Mouse (Mus musculus): ENCODE results near the gene Gm28230. TPM values are rescaled to one million over a fixed set of nuclear protein-coding genes. Genes with fewer than 3 reads are reported as not detected.

Gm28230 gene
- polyA plus RNA-seq, 1 experiment from 2014 or later = 0.70 TPM

DNA sequence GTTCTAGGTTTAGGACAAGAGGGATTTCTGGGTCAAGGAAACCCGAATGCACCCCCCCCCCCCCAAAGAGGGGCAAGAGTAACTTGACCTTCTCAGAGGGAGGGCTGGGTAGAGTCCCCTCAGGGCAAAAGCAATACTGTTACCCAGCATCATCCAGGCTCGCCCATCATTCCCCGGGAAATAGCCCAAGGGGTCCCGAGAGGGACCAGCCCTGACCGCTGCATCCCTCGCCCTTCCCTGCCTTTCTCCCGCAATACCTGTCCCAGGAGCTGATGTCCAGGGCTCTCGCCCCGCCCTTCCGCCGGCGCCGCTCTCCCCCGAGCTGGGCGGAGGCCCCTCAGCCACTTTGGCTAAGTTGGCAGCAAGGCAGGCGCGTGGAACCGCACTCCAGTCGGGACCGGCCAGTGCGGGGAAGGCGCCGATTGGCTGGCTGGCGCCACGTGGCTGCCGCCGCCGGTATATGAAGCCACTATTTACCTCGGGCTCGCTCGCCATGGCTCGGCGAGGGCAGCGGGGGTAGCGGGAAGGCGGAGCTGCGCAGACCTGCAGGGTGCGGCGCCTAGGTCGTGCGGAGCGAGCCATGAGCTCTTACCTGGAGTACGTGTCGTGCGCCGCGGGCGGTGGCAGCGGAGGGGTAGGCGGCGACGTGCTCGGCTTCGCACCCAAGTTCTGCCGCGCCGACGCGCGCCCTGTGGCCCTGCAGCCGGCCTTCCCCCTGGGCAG is 36.2 kb downstream of the Gm28230 start, which contains the start of gene Hoxd1:
Gene Hoxd1, plus strand, starts transcription at position 459 of the 723 bp plus-strand sequence.
- Histone ChIP-seq H3K27ac (peak within 1 kb of the TSS; percentile 26), H3K9me3 (replicated peaks) (no peaks in the 10 kb centered on the region), H3K4me3 (peak within 1 kb of the TSS; percentile 62), H3K36me3 (no peaks in the 10 kb centered on the region), H3K4me1 (peaks cover 41% of the 10 kb centered on the region), H3K27me3 (ENCODE audit: low read depth, poor library complexity, severe bottlenecking) (peaks cover 69% of the 10 kb centered on the region)
- DNase-seq (ENCODE audit: low spot score) = peak; percentile 88
- WGBS = under 1% methylated on average over 61 of the region's 61 CpGs

DNA sequence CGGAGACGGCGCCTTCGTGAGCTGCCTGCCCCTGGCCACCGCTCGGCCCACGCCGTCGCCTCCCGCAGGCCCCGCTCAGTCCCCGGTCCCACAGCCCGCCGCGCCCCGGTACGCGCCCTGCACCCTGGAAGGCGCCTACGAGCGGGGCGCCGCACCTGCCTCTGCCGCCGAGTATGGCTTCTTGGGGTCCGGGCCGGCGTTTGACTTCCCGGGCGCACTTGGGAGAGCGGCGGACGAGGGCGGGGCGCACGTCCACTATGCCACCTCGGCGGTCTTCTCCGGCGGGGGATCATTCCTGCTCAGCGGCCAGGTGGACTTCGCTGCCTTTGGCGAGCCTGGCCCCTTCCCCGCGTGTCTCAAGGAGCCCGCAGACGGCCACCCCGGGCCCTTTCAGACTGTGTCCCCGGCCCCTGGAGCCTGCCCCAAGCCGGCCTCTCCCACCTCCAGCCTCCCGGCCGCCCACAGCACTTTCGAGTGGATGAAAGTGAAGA is 36.8 kb downstream of the Gm28230 start:
- DNase-seq (ENCODE audit: low spot score) = peak; percentile 53
- Histone ChIP-seq H3K27ac (peak overlapping the region; percentile 26), H3K27me3 (ENCODE audit: low read depth, poor library complexity, severe bottlenecking) (peaks cover 64% of the 10 kb centered on the region), H3K36me3 (no peaks in the 10 kb centered on the region), H3K9me3 (replicated peaks) (no peaks in the 10 kb centered on the region), H3K4me3 (peak overlapping the region; percentile 62), H3K4me1 (peaks cover 41% of the 10 kb centered on the region)
- under 1% methylated on average over 53 of the region's 53 CpGs for WGBS

DNA sequence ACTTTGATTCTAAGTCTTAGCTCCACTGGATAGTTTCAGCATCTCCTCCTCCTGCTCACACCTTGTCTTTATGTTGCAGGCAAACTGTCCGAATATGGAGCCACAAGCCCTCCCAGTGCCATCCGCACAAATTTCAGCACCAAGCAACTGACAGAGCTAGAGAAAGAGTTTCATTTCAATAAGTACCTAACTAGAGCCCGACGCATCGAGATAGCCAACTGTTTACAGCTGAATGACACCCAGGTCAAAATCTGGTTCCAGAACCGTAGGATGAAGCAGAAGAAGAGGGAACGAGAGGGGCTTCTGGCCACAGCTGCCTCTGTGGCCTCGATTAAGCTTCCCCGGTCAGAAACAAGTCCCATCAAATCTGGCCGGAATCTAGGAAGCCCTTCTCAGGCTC is 37.4 kb downstream of the Gm28230 start:
- no peaks in the 10 kb centered on the region for H3K9me3 ChIP-seq (replicated peaks)
- 35% methylated on average over 10 of the region's 10 CpGs for WGBS
- no peaks in the 10 kb centered on the region for H3K36me3 ChIP-seq
- peak; percentile 49 for DNase-seq (ENCODE audit: low spot score)
- no peak overlapping the region for H3K27ac ChIP-seq
- H3K4me3 ChIP-seq = peak overlapping the region; percentile 62; the same call in 1 of the 2 replicates
- peaks cover 64% of the 10 kb centered on the region for H3K27me3 ChIP-seq (ENCODE audit: low read depth, poor library complexity, severe bottlenecking)
- H3K4me1 ChIP-seq = peaks cover 41% of the 10 kb centered on the region

DNA sequence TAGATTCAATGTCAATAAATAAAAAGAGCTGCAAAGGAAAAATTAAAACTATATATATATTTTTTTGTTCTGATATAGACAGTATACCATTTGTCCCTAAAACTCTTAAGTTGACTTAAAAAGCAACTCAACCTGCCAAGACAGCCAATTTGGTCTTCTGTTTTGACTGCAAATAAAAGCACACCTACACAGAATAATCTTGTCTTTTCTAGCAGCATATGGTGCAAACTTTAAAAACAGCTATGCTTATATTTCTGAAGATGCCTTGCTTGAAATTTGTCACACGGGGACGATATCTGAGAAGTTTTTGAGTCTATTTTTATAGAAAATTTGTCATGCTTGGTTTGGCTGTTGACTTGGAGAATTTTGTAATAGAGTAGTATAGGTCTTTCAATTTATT is 47.8 kb downstream of the Gm28230 start:
- H3K4me3 ChIP-seq = no peak overlapping the region
- no peaks in the 10 kb centered on the region for H3K9me3 ChIP-seq (replicated peaks)

DNA sequence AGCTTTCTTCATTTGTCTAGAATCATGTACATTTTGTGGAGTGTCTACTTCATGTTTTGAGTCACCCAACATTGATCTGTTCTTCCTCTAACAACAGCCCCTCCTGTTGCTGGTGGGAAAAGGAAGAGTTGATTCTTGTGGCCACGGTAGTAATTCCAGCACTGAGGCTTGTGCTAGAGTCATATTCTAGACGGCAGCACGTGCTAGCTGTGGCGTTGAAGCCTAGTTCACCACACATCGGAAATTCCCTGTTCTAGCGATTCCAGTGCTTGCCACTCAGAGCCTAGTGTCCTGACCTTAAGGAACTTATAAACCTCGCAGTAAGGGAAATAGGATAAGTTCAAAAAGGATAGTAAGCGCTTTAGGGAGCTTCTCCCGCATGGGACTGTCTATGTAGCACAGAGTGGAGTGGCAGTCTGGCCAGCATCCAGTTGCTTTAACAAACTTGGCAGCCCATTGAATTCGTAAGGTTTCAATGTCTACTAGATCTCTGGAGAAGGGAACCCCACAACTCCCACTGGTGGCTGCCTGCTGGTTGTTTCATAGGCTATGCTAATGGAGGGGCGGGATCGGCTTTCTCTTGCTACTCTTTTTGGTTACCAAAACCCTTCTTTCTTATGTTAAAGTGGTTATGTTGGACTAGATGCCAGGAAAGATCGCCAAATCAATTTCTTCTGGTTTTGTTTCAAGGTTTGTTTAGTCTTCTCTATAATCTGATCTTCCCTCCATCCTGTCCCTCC is 51.2 kb downstream of the Gm28230 start:
- Histone ChIP-seq H3K9me3 (replicated peaks) (no peaks in the 10 kb centered on the region), H3K4me1 (no peaks in the 10 kb centered on the region), H3K27ac (no peak overlapping the region), H3K36me3 (no peaks in the 10 kb centered on the region), H3K27me3 (ENCODE audit: low read depth, poor library complexity, severe bottlenecking) (peaks cover 4% of the 10 kb centered on the region), H3K4me3 (no peak overlapping the region)
- 74% methylated on average over 13 of the region's 13 CpGs for WGBS
- no peak for DNase-seq (ENCODE audit: low spot score)

More for the DNA sequence above, 47.8 kb downstream of the Gm28230 start:
- H3K36me3 ChIP-seq = no peaks in the 10 kb centered on the region
- H3K4me1 ChIP-seq = no peaks in the 10 kb centered on the region
- H3K27ac ChIP-seq = no peak overlapping the region
- 90% methylated on average over 2 of the region's 2 CpGs for WGBS
- no peaks in the 10 kb centered on the region for H3K27me3 ChIP-seq (ENCODE audit: low read depth, poor library complexity, severe bottlenecking)
- DNase-seq (ENCODE audit: low spot score) = no peak

DNA sequence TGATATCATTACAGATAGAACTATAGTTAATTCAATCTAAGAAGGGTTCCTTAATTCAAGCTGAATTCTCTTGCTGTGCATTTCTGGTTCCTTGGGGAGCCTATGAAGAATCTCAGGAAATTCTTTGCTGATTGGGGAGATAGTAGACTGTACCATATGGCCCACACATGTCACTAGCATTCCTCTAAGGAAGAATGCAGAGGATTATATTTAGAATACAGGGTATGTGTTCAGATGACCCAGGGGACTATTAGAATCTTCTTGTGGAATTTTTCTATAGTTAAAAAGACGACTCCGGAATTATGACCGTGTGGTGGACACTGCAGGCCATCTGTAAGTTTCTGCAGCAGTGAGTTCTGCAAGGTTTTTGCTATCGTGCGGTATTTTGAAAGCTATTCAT is 54.9 kb downstream of the Gm28230 start:
- H3K36me3 ChIP-seq = no peaks in the 10 kb centered on the region
- 88% methylated on average over 5 of the region's 5 CpGs for WGBS
- H3K27me3 ChIP-seq (ENCODE audit: low read depth, poor library complexity, severe bottlenecking) = peaks cover 4% of the 10 kb centered on the region
- DNase-seq (ENCODE audit: low spot score) = no peak
- no peak overlapping the region for H3K4me3 ChIP-seq
- H3K27ac ChIP-seq = no peak overlapping the region
- H3K9me3 ChIP-seq (replicated peaks) = no peaks in the 10 kb centered on the region
- H3K4me1 ChIP-seq = no peaks in the 10 kb centered on the region

DNA sequence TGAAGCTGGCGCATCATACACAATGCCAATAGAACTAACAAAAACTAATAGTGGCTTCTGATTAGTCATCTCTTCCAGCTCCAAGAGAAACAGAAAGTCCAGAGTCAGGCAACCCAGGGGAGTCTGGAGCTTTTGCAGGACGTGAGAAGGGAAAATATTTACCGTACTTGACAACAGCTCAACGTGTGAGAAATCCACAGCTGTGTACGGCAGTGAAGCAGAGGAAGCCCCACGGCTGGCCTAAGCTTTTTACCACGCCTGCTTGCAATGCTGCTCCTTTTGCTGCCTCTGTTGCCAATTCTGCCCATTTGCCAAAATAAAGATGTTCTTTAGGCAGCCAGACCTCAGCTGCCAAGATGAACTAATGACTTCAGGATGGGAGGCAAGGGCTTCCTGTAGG is 69.0 kb downstream of the Gm28230 start:
- H3K27me3 ChIP-seq (ENCODE audit: low read depth, poor library complexity, severe bottlenecking) = no peaks in the 10 kb centered on the region
- no peaks in the 10 kb centered on the region for H3K4me1 ChIP-seq
- H3K36me3 ChIP-seq = no peaks in the 10 kb centered on the region
- WGBS = 57% methylated on average over 7 of the region's 7 CpGs
- H3K27ac ChIP-seq = no peak overlapping the region
- DNase-seq (ENCODE audit: low spot score) = no peak
- no peak overlapping the region for H3K4me3 ChIP-seq
- no peaks in the 10 kb centered on the region for H3K9me3 ChIP-seq (replicated peaks)

MicroRNAs within 50 kb of the gene (microRNA counts, 519-probe panel; counts per million panel counts)
- microRNA mmu-miR-10b = 7,276 counts per million, percentile 97 among the panel's probes with 10 or more counts

Small RNA genes lying within 50 kb of the gene (microRNA-seq; reads per million reads assigned to microRNA genes)
- not detected for gene Gm44463
- 87,786 reads per million, percentile 99 among the genes with 10 or more reads in this experiment for gene Mir10b

Other genes starting within 250 kb of the Gm28230 start
- 26.5 and 35.1 TPM in 2 replicates for gene Lnpk, start 147.3 kb upstream of the Gm28230 start, polyA plus RNA-seq (2016; fragmentation: Nextera tagmentation; extraction: Ambion mirVana)
- 0.84 TPM in 1 of 2 replicates, not detected in the other for gene Evx2, start 67.2 kb upstream of the Gm28230 start, polyA plus RNA-seq (2016; fragmentation: Nextera tagmentation; extraction: Ambion mirVana)
- gene Hoxd13, start 58.4 kb upstream of the Gm28230 start, polyA plus RNA-seq (2016; fragmentation: Nextera tagmentation; extraction: Ambion mirVana) = 9.3 and 17.8 TPM in 2 replicates
- gene Hoxd12, start 51.7 kb upstream of the Gm28230 start, polyA plus RNA-seq (2016; fragmentation: Nextera tagmentation; extraction: Ambion mirVana) = 26.0 and 44.8 TPM in 2 replicates
- gene Hoxd11, start 47.2 kb upstream of the Gm28230 start, polyA plus RNA-seq (2016; fragmentation: Nextera tagmentation; extraction: Ambion mirVana) = 31.0 and 34.6 TPM in 2 replicates
- 51.1 and 68.0 TPM in 2 replicates for gene Hoxd10, start 34.8 kb upstream of the Gm28230 start, polyA plus RNA-seq (2016; fragmentation: Nextera tagmentation; extraction: Ambion mirVana)
- 38.0 and 52.3 TPM in 2 replicates for gene Hoxd9, start 29.0 kb upstream of the Gm28230 start, polyA plus RNA-seq (2016; fragmentation: Nextera tagmentation; extraction: Ambion mirVana)
- gene Hoxd8, start 22.1 kb upstream of the Gm28230 start, polyA plus RNA-seq (2016; fragmentation: Nextera tagmentation; extraction: Ambion mirVana) = 11.6 and 17.4 TPM in 2 replicates
- gene Hoxd3, start 14.8 kb upstream of the Gm28230 start, polyA plus RNA-seq (2016; fragmentation: Nextera tagmentation; extraction: Ambion mirVana) = 1.4 and 3.0 TPM in 2 replicates
- 1.2 and 2.3 TPM in 2 replicates for gene Hoxd4, start 14.8 kb upstream of the Gm28230 start, polyA plus RNA-seq (2016; fragmentation: Nextera tagmentation; extraction: Ambion mirVana)
- gene Hoxd1, start 36.3 kb downstream of the Gm28230 start, polyA plus RNA-seq (2016; fragmentation: Nextera tagmentation; extraction: Ambion mirVana) = 0.68 and 1.2 TPM in 2 replicates
- 128 and 140 TPM in 2 replicates for gene Mtx2, start 99.1 kb downstream of the Gm28230 start, polyA plus RNA-seq (2016; fragmentation: Nextera tagmentation; extraction: Ambion mirVana)